Mouse (Mus musculus): ENCODE measurements at regions not wholly inside any gene's neighbourhood (a gene's known extent, or its start where the extent isn't known, plus 50 kb on each side); places are given as distances from the start of the nearest gene placed in this dataset.

GRCm38 (mm10) chr16:50010074-50010473, 209.7 kb downstream of the Cd47 start:
- no peak for DNase-seq

GRCm38 (mm10) chr16:50010532-50010971, 210.2 kb downstream of the Cd47 start:
- DNase-seq, result no peak

GRCm38 (mm10) chr16:50023885-50024284, 223.6 kb downstream of the Cd47 start:
- DNase-seq, result no peak

GRCm38 (mm10) chr16:50026100-50026884, 226.0 kb downstream of the Cd47 start:
- no peak for DNase-seq

GRCm38 (mm10) chr16:50027189-50027588, 226.9 kb downstream of the Cd47 start:
- no peak for DNase-seq

- DNase-seq, result no peak
Observed at GRCm38 (mm10) chr16:50029711-50030110, 229.4 kb downstream of the Cd47 start.

GRCm38 (mm10) chr16:50030355-50030754, 230.0 kb downstream of the Cd47 start:
- peak; percentile 22 for DNase-seq

- no peak for DNase-seq
Observed at GRCm38 (mm10) chr16:50030905-50031369, 230.6 kb downstream of the Cd47 start.

- no peak for DNase-seq
Observed at GRCm38 (mm10) chr16:50032798-50033197, 232.5 kb downstream of the Cd47 start.

GRCm38 (mm10) chr16:50036296-50036734, 236.0 kb downstream of the Cd47 start:
- DNase-seq, result peak; percentile 15

- DNase-seq, result no peak
Observed at GRCm38 (mm10) chr16:50044103-50044502, 243.8 kb downstream of the Cd47 start.

GRCm38 (mm10) chr16:50045552-50046547, 245.5 kb downstream of the Cd47 start:
- peak; percentile 77 for DNase-seq

- no peak for DNase-seq
Observed at GRCm38 (mm10) chr16:50063540-50063939, 263.2 kb downstream of the Cd47 start.

- DNase-seq, result no peak
Observed at GRCm38 (mm10) chr16:50065336-50066082, 265.2 kb downstream of the Cd47 start.

GRCm38 (mm10) chr16:50069033-50069432, 268.7 kb downstream of the Cd47 start:
- peak; percentile 71 for DNase-seq

- no peak for DNase-seq
Observed at GRCm38 (mm10) chr16:50070728-50071127, 270.4 kb downstream of the Cd47 start.

- DNase-seq, result no peak
Observed at GRCm38 (mm10) chr16:50072853-50073360, 272.6 kb downstream of the Cd47 start.

GRCm38 (mm10) chr16:50073979-50074378, 273.6 kb downstream of the Cd47 start:
- DNase-seq, result peak; percentile 59

GRCm38 (mm10) chr16:50075641-50076040, 275.3 kb downstream of the Cd47 start:
- no peak for DNase-seq

- no peak for DNase-seq
Observed at GRCm38 (mm10) chr16:50081511-50081910, 281.2 kb downstream of the Cd47 start.

- DNase-seq, result no peak
Observed at GRCm38 (mm10) chr16:50092318-50092717, 292.0 kb downstream of the Cd47 start.

GRCm38 (mm10) chr16:50092780-50093179, 292.4 kb downstream of the Cd47 start:
- DNase-seq, result no peak

Measured in thymus, postnatal 14 days (tissue).